Mouse (Mus musculus) T-helper 2 cell (primary cell): Measurements from ENCODE around the gene Phex.

Source experiments
- in situ Hi-C: fragments of 300-600 bp; cut with MboI, MseI; formaldehyde crosslinking; loops from one replicate; pipeline ENCODE4 v1.15.1; 2025; ENCODE audit warnings: high pct_unique_total_duplicates

The Phex gene

DNA sequence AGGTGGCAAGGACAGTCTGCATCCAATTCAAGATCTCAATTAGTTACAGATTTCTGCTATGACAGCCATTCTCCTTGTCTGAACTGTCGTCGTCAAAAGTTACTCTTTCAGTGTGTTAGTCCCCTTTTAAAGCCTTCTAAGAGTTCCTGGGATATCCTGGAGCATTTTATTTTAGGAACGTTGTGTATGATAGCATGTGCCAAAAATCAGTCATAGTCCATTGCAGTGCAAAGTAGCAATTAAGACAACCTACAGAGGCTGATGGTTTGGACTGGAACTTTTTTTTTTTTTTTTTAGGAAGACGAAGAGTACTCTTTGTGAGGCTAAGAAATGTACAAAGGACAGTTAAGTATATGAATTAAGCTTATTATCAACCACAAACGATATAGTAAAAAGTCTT is at the start of gene Phex:
Phex (minus strand) TSS at position 101 of the 400 bp plus-strand sequence.
- in situ Hi-C loops: no loop called here

DNA sequence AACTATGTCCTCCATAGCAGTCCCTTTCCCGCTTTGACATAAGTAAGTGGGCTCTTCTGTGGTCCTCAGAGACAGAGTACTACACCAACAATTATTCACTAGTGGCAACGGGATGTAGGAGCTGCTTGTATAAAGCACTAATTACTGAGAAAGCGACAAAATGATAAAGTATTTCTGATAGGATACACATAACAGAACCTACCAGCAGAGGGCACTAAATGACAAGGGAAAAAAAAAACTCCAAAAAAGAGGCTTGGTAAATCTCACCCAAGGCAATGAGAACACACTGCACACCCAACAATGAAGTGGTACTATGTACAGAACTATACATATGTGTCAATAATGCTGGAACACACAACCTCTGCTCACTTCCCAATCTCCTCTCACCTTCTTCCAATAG is 47.6 kb upstream of the Phex start:
- in situ Hi-C loops: loop anchor here (5.0 kb wide), 1 partner anchor 100 kb away; no protein-coding TSS in a partner anchor

DNA sequence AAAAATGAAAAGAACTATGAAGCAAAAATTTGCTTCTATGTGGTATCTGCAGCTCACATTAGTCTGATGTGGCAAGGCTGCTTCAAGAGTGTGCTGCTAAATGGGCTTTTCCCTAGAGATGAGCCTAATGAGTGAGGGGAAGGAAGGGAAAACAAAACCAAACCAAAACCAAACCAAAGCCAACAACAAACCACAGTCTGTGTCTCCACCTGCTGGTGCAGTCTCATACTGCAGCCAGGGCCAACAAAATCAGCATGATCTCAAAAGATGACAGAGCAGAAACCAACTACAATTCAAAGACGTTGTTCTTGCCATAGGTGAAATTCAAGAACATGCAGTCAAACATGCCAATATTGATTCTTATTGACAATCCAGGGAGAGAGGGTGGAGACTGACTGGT is 39.3 kb upstream of the Phex start:
- in situ Hi-C loops: no loop called here

- in situ Hi-C loops: loop anchor here (10.0 kb wide), 1 partner anchor 1374 kb away; no protein-coding TSS in a partner anchor
Observed at GRCm38 (mm10) chrX:157449000-157449399, 33.9 kb upstream of the Phex start.

GRCm38 (mm10) chrX:157447431-157447830 is 32.3 kb upstream of the Phex start:
- in situ Hi-C loops: loop anchor here (10.0 kb wide), 1 partner anchor 1373 kb away; no protein-coding TSS in a partner anchor

DNA sequence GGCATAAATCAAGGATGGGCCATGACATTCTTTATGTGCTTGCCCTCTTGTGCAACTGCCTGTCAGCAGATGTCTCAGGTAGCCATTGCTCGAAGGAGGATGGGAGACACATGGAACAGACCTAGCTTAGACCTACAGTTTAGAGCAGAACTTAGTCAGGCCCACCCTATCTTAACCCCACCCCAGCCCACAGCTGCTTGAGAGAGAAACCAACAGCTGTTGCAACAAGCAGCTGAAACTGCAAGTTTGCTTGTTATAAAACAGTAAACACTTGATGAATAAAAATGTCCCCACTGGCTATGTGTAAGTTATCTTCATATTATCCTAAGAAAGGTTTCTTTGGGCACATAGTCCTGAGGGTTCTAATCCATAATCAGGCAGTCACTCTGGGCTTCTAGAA is 19.7 kb upstream of the Phex start:
- in situ Hi-C loops: no loop called here

DNA sequence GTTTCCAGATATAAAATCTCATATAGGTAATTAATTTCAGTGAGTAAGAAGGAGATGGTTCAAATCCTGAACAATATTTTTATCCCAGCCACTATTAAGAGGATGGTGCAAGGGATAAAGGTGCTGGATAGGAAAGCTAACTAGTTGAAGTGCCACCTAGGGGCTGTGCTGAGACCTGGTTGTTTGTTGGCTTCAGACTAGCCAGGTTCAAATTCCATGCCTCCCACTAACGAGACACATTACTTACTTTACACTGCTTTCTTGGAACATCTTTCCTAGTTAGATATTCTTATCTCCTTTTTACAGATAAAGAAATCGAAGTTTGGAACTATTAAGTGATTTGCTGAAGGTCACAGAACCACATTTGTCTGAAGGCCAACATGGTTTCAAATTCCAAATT is 4.3 kb upstream of the Phex start:
- in situ Hi-C loops: no loop called here

GRCm38 (mm10) chrX:157404919-157405318 is 10.2 kb downstream of the Phex start:
- in situ Hi-C loops: no loop called here

DNA sequence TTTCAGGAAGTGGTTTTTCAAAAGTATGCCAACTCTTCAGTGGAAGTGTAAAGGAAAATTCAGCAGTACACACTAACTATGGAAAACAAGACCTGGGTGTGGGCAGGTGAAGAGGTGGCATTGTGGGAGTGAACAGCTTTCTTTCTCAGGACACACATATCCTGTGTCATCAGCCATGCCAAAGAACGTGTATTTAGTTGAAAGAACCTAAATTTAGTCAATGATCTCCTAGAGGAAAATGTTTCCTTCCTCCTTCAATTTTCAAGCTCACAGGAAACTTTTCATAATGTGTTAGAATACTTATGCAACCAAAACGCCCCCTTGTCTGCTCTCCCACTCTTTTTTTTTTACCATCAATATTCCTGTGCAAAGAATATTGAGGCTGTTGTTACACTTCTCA is 23.9 kb downstream of the Phex start:
- in situ Hi-C loops: no loop called here

GRCm38 (mm10) chrX:157390102-157390501 is 25.0 kb downstream of the Phex start:
- in situ Hi-C loops: no loop called here

DNA sequence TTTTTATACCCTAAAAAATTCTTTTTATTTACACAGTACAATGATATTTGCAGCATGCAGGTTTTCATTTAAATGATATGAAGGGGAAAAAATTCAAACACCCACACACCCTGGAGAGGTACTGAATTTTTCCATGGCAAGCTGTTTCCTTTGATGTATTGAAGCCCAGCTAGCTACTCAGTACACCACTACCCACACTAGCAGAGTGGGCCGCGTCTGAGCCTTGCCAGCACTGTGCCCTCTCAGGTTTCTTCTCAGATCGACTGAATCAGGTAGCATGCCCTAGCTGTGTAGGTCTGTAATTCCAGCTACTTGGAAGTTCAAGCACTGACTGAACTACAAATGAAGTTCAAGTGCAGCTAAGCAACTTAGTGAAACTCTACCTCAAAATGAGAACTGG is 26.7 kb downstream of the Phex start:
- in situ Hi-C loops: no loop called here

GRCm38 (mm10) chrX:157387025-157387424 is 28.1 kb downstream of the Phex start:
- in situ Hi-C loops: no loop called here

GRCm38 (mm10) chrX:157378822-157379221 is 36.3 kb downstream of the Phex start:
- in situ Hi-C loops: no loop called here

DNA sequence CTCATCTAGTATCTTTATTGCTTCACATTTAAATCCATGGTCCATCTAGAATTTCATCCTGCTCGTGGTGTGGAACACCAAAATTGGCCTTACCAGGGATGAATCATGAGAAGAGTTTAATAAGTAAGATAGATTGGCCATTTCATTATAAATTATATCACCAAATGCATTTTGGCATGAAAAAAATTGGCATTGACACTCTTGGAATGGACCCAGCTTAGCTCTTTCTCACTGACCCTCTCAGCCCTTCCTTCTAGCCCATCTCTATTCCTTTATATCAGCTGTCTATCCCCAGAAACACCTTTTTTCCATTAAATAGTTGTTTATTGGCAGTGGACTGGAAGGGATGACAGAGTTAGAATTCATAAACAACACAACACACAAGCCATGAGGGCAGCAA is 37.7 kb downstream of the Phex start:
- in situ Hi-C loops: no loop called here

- in situ Hi-C loops: no loop called here
Observed at GRCm38 (mm10) chrX:157373873-157374272, 41.2 kb downstream of the Phex start.

DNA sequence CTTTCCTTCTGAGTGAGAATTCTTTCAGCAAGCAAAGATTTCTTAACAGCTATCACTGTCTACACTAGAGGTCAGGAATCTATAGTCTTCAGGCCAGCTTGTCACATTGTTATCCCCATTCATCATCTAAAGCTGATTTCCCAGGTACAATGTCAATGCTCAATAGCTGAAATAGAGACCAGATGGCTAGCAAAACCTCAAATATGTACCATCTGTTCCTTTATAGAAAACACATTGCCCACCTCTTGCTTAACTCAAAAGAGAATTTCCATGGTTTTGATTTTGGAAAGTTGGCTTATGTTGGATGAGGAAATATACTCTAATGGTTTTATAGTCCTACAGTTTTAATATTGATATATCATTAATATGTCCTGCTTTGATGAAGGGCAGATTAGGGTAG is 45.9 kb downstream of the Phex start:
- in situ Hi-C loops: no loop called here

DNA sequence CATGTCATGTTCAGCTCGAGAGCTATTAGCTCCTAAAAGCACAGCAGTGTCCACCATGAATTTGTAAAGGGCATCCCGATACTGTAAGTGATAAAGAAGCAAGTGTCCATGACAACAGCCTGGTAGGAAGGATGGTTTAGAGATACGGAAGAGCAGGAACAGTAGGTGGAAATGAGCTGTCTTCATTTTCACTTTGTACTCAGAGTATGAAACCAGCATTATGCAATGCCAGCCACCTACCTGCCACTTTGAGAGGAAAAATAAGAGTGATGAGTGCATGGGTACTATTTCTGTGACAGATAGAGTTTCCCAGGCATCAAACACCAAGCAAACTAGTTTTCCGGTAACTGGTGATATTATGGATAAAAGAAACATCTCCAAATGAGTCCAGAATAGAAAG is 59.6 kb downstream of the Phex start:
- in situ Hi-C loops: no loop called here

GRCm38 (mm10) chrX:157346201-157346600 is 68.9 kb downstream of the Phex start:
- in situ Hi-C loops: no loop called here

- in situ Hi-C loops: no loop called here
Observed at GRCm38 (mm10) chrX:157334726-157335125, 80.4 kb downstream of the Phex start.

DNA sequence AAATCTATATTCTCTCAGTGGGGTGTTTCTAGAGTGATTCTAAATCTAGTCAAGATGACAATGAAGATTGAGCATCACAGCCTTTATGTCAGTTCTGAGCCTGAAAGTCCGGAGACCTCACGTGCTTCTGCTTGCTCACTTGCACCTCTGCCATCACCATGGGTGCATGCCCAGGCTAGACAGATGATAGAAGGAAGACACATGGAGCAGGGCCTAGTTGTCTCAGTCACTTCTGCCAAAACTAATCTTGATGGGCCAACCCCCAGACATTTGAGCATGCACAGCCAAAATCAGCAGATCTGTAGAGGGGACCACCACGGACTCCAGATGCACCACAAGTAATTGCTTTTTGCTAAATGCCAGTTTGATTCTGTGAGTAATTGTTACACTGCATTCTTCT is 85.3 kb downstream of the Phex start:
- in situ Hi-C loops: no loop called here

DNA sequence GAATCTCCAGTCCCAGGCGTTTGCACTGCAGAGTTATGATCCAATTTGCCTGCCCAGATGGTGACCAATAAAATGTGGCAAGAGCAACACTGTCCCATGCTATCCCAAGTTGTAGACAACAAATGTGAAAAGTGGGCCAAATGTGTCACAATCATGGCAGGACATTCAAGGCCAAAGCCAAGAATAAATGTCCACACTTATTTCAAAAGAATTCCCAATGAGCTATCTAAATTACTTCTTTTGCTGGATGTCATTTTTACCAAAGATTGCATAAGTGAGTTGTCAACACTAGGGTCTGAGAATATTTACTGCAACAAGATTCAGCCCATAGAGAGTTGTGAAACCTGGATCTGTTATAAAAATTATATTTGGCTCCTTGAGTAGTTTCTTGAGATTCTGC is 86.7 kb downstream of the Phex start:
- in situ Hi-C loops: no loop called here

DNA sequence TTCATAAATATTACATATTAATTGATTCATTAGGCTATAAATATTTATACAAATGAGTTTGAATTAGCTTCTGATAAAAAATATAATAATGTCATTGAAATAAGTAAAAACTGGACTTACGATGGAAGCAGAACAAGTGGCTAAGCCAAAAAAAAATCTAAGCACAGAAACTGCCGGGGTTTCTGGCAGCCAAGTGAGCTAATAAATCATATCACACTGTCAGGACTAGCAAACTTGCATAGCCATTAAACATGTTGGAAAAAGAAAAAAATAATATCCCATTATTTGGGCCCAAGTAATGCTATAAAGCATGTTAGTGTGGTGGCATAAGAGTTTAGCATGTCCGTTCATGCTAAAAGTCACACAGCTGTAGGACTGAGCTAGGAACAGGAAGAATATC is 87.4 kb downstream of the Phex start:
- in situ Hi-C loops: no loop called here

DNA sequence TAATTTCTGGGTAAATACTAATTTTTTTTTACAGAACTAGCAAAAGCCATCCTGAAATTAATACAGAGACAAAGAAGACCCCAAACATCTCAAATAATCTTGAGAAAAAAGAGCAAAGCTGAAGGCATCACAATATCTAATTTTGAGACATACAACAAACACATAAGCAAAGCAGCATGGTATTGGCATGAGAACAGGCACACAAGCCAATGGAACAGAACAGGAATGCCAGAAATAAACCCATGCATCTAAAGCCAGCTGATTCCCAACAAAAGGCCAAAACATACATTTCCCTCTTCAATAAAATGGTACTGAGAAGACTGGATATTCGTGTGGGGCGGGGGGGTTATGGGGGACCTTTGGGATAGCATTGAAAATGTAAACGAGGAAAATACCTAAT is 90.7 kb downstream of the Phex start:
- in situ Hi-C loops: no loop called here

- in situ Hi-C loops: no loop called here
Observed at GRCm38 (mm10) chrX:157310331-157310730, 104.8 kb downstream of the Phex start.

DNA sequence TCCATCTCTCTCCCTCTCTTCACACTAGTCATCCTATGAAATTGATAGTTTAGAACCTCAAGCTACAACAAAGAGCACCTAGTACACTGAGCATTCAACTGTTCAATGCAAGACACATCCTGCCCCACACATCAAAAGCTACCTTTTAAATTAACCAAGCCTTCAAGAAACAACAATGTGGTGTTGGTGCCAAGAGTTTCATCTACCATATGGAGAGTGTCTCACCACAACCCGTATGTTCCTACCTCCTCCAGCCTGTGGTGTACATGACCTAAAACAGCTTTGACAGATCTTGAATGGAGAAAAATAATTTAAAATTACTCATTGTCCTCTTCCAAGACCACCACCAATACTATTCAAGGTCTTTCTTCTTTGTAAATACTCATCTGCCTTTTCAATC is 106.9 kb downstream of the Phex start:
- in situ Hi-C loops: no loop called here
